Mouse (Mus musculus): Measurements from ENCODE around the gene Cse1l. TPM values are rescaled to one million over a fixed set of nuclear protein-coding genes. Genes with fewer than 3 reads are reported as not detected.

The Cse1l gene
- polyA plus RNA-seq, 1 experiment from 2014 or later = 117 TPM

- H3K4me3 ChIP-seq (ENCODE audit: low read depth, low read length) = no peak overlapping the region
- WGBS = 94% methylated on average over 10 of the region's 10 CpGs
Measured at GRCm38 (mm10) chr2:166948936-166949335, 43.1 kb downstream of the Cse1l start.

GRCm38 (mm10) chr2:166950853-166951648 lies 45.2 kb downstream of the Cse1l start:
- Histone ChIP-seq H3K9me3 (ENCODE audit: control insufficient read depth, low read length) (no peaks in the 10 kb centered on the region), H3K36me3 (ENCODE audit: control insufficient read depth, insufficient read depth, low read length) (peaks cover 85% of the 10 kb centered on the region), H3K27ac (ENCODE audit: low read depth, low read length) (no peak overlapping the region), H3K9ac (replicated peaks; ENCODE audit: low read depth, low read length) (no peak overlapping the region), H3K4me2 (ENCODE audit: low read depth, low read length) (no peak overlapping the region), H3K27me3 (ENCODE audit: control insufficient read depth, insufficient read depth, low read length) (no peaks in the 10 kb centered on the region), H3K4me1 (ENCODE audit: control insufficient read depth, insufficient read depth, low read length) (no peaks in the 10 kb centered on the region), H3K4me3 (ENCODE audit: low read depth, low read length) (no peak overlapping the region)
- 74% methylated on average over 14 of the region's 14 CpGs for WGBS
- no peak for ATAC-seq (ENCODE audit: low read depth)

More at GRCm38 (mm10) chr2:166948936-166949335, 43.1 kb downstream of the Cse1l start:
- Histone ChIP-seq H3K9me3 (ENCODE audit: control insufficient read depth, low read length) (no peaks in the 10 kb centered on the region), H3K27me3 (ENCODE audit: control insufficient read depth, insufficient read depth, low read length) (no peaks in the 10 kb centered on the region), H3K36me3 (ENCODE audit: control insufficient read depth, insufficient read depth, low read length) (peaks cover 75% of the 10 kb centered on the region), H3K4me2 (ENCODE audit: low read depth, low read length) (no peak overlapping the region), H3K9ac (replicated peaks; ENCODE audit: low read depth, low read length) (no peak overlapping the region), H3K27ac (ENCODE audit: low read depth, low read length) (no peak overlapping the region), H3K4me1 (ENCODE audit: control insufficient read depth, insufficient read depth, low read length) (no peaks in the 10 kb centered on the region)
- ATAC-seq (ENCODE audit: low read depth) = no peak

GRCm38 (mm10) chr2:166952151-166952550 lies 46.3 kb downstream of the Cse1l start:
- Histone ChIP-seq H3K9ac (replicated peaks; ENCODE audit: low read depth, low read length) (no peak overlapping the region), H3K4me2 (ENCODE audit: low read depth, low read length) (no peak overlapping the region), H3K9me3 (ENCODE audit: control insufficient read depth, low read length) (no peaks in the 10 kb centered on the region), H3K36me3 (ENCODE audit: control insufficient read depth, insufficient read depth, low read length) (peaks cover 85% of the 10 kb centered on the region), H3K4me3 (ENCODE audit: low read depth, low read length) (no peak overlapping the region), H3K4me1 (ENCODE audit: control insufficient read depth, insufficient read depth, low read length) (no peaks in the 10 kb centered on the region), H3K27me3 (ENCODE audit: control insufficient read depth, insufficient read depth, low read length) (no peaks in the 10 kb centered on the region), H3K27ac (ENCODE audit: low read depth, low read length) (no peak overlapping the region)
- WGBS = 84% methylated on average over 6 of the region's 6 CpGs
- ATAC-seq (ENCODE audit: low read depth) = no peak

GRCm38 (mm10) chr2:166956805-166957204 lies 51.0 kb downstream of the Cse1l start:
- Histone ChIP-seq H3K4me2 (ENCODE audit: low read depth, low read length) (no peak overlapping the region), H3K27me3 (ENCODE audit: control insufficient read depth, insufficient read depth, low read length) (no peaks in the 10 kb centered on the region), H3K27ac (ENCODE audit: low read depth, low read length) (no peak overlapping the region), H3K4me1 (ENCODE audit: control insufficient read depth, insufficient read depth, low read length) (no peaks in the 10 kb centered on the region), H3K9ac (replicated peaks; ENCODE audit: low read depth, low read length) (no peak overlapping the region), H3K9me3 (ENCODE audit: control insufficient read depth, low read length) (no peaks in the 10 kb centered on the region), H3K36me3 (ENCODE audit: control insufficient read depth, insufficient read depth, low read length) (peaks cover 63% of the 10 kb centered on the region), H3K4me3 (ENCODE audit: low read depth, low read length) (no peak overlapping the region)
- 66% methylated on average over 7 of the region's 7 CpGs for WGBS
- ATAC-seq (ENCODE audit: low read depth) = no peak

GRCm38 (mm10) chr2:166960648-166961330 lies 54.9 kb downstream of the Cse1l start:
- Histone ChIP-seq H3K4me2 (ENCODE audit: low read depth, low read length) (no peak overlapping the region), H3K4me1 (ENCODE audit: control insufficient read depth, insufficient read depth, low read length) (no peaks in the 10 kb centered on the region), H3K9ac (replicated peaks; ENCODE audit: low read depth, low read length) (no peak overlapping the region), H3K36me3 (ENCODE audit: control insufficient read depth, insufficient read depth, low read length) (peaks cover 31% of the 10 kb centered on the region), H3K27me3 (ENCODE audit: control insufficient read depth, insufficient read depth, low read length) (no peaks in the 10 kb centered on the region), H3K27ac (ENCODE audit: low read depth, low read length) (no peak overlapping the region), H3K9me3 (ENCODE audit: control insufficient read depth, low read length) (no peaks in the 10 kb centered on the region), H3K4me3 (ENCODE audit: low read depth, low read length) (no peak overlapping the region)
- no peak for ATAC-seq (ENCODE audit: low read depth)
- 86% methylated on average over 8 of the region's 8 CpGs for WGBS

- Histone ChIP-seq H3K4me1 (ENCODE audit: control insufficient read depth, insufficient read depth, low read length) (no peaks in the 10 kb centered on the region), H3K27me3 (ENCODE audit: control insufficient read depth, insufficient read depth, low read length) (no peaks in the 10 kb centered on the region), H3K4me3 (ENCODE audit: low read depth, low read length) (no peak overlapping the region), H3K36me3 (ENCODE audit: control insufficient read depth, insufficient read depth, low read length) (peaks cover 14% of the 10 kb centered on the region), H3K27ac (ENCODE audit: low read depth, low read length) (no peak overlapping the region), H3K4me2 (ENCODE audit: low read depth, low read length) (no peak overlapping the region), H3K9me3 (ENCODE audit: control insufficient read depth, low read length) (no peaks in the 10 kb centered on the region), H3K9ac (replicated peaks; ENCODE audit: low read depth, low read length) (no peak overlapping the region)
- WGBS = 84% methylated on average over 8 of the region's 8 CpGs
- no peak for ATAC-seq (ENCODE audit: low read depth)
Measured at GRCm38 (mm10) chr2:166963257-166963656, 57.4 kb downstream of the Cse1l start.

- 92% methylated on average over 2 of the region's 2 CpGs for WGBS
- no peak for ATAC-seq (ENCODE audit: low read depth)
Measured at GRCm38 (mm10) chr2:166964773-166965172, 58.9 kb downstream of the Cse1l start.

GRCm38 (mm10) chr2:166973153-166973552 lies 67.3 kb downstream of the Cse1l start:
- Histone ChIP-seq H3K9ac (replicated peaks; ENCODE audit: low read depth, low read length) (no peak overlapping the region), H3K27me3 (ENCODE audit: control insufficient read depth, insufficient read depth, low read length) (no peaks in the 10 kb centered on the region), H3K36me3 (ENCODE audit: control insufficient read depth, insufficient read depth, low read length) (no peaks in the 10 kb centered on the region), H3K4me2 (ENCODE audit: low read depth, low read length) (no peak overlapping the region), H3K9me3 (ENCODE audit: control insufficient read depth, low read length) (no peaks in the 10 kb centered on the region), H3K4me1 (ENCODE audit: control insufficient read depth, insufficient read depth, low read length) (0 out of 2 replicates have a peak, but pooled peaks cover 6% of the 10 kb centered on the region), H3K4me3 (ENCODE audit: low read depth, low read length) (no peak overlapping the region), H3K27ac (ENCODE audit: low read depth, low read length) (no peak overlapping the region)
- 81% methylated on average over 1 of the region's 1 CpGs for WGBS
- no peak for ATAC-seq (ENCODE audit: low read depth)

More at GRCm38 (mm10) chr2:166964773-166965172, 58.9 kb downstream of the Cse1l start:
- no peaks in the 10 kb centered on the region for H3K9me3 ChIP-seq (ENCODE audit: control insufficient read depth, low read length)
- peaks cover 8% of the 10 kb centered on the region for H3K36me3 ChIP-seq (ENCODE audit: control insufficient read depth, insufficient read depth, low read length)
- no peak overlapping the region for H3K4me3 ChIP-seq (ENCODE audit: low read depth, low read length)
- no peak overlapping the region for H3K4me2 ChIP-seq (ENCODE audit: low read depth, low read length)
- H3K27ac ChIP-seq (ENCODE audit: low read depth, low read length) = no peak overlapping the region
- no peaks in the 10 kb centered on the region for H3K27me3 ChIP-seq (ENCODE audit: control insufficient read depth, insufficient read depth, low read length)
- H3K9ac ChIP-seq (replicated peaks; ENCODE audit: low read depth, low read length) = no peak overlapping the region
- no peaks in the 10 kb centered on the region for H3K4me1 ChIP-seq (ENCODE audit: control insufficient read depth, insufficient read depth, low read length)

Measured in neural tube, embryonic 14.5 days (tissue).